Mouse (Mus musculus) adrenal gland, postnatal 25 days (tissue): Measurements from ENCODE around the gene Krt2. TPM values are rescaled to one million over a fixed set of nuclear protein-coding genes. Genes with fewer than 3 reads are reported as not detected.

Source experiments
- DNase-seq: peaks from one replicate; pipeline ENCODE4 v3.0.0; 2021; ENCODE audit warnings: mixed read lengths
- long read RNA-seq: library from polyadenylated mRNA; stranded (forward); transcript quantifications from one replicate; pipeline ENCODE4 v2.0.0, GENCODE M21; 2021
- total RNA-seq: library from RNA; stranded (reverse); gene quantifications from 2 replicates; pipeline ENCODE4 v1.2.3, GENCODE M21; 2021

Krt2 gene
- not detected in 2 replicates for total RNA-seq
- long read RNA-seq = 0 reads

DNA sequence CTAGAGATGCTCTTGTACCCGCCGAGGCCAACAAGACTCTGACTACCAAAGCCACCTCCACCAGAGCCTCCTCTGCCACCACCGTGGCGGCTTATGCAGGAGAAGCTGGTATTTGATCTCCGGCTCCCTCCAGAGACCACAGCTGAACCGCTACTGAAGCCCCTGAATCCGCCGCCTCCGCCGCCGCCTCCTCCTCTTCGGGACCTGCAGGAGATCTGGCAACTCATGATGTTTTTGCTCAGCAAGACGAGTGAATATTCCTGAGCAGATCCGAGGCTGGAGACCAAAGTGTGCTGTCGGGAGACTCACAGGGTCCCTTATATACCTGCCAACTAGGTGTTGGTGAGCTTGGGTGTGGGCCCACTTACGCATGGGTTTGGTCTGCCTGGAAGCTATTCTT, at the start of gene Krt2:
TSS of gene Krt2 (minus strand) at position 295 of the 400 bp plus-strand sequence.
- DNase-seq = no peak

DNA sequence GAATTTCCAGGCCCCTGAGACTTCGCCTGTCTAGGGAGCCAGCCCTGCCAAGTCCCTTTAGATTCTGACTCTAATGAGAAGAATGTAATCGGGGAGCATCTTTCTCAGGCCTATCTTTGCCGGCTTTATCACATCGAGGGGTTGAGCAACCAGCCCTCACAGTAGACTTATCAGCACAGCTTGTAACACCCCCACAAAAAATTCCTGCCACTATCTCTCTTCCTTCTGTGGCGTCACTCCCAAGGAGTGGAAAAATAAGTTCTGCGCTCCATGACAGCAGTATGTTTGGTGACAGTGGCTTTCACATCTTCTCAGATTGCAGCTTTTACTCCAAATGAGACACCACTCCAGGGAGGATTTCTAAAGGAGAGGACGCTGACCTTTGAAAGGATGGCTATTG, 48.8 kb upstream of the Krt2 start:
- DNase-seq = no peak

DNA sequence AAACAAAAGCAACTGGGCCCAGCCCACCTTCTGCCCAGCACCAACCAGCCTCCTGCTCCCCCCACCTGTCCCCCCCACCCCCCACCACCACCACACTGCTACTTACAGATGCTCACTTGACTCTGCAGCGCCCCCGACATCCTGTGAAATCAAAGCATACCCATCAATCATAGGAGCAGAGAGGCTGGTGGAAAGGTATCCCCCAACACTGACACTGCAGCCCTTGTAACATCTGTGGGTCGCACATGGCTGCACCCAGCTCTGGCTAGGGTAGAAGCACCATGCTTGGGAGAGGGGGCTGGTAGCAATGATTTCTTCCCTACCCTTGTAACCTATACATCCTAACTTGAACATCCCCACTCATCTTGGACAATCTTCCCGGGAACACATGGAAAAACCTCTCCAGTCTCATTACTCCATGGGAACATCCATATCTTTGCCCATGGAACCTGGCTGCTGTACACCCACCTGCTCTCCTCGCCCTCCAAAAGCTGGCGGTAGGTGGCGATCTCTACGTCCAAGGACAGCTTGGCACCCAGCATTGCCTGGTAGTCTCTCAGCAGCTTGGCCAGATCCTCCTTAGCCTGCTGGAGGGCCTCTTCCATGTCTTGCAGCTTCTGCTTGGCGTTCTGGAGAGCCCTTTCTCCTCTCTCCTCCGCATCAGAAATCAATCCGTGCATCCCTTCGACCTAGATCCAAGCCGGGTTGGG, 42.6 kb upstream of the Krt2 start:
- no peak for DNase-seq

DNA sequence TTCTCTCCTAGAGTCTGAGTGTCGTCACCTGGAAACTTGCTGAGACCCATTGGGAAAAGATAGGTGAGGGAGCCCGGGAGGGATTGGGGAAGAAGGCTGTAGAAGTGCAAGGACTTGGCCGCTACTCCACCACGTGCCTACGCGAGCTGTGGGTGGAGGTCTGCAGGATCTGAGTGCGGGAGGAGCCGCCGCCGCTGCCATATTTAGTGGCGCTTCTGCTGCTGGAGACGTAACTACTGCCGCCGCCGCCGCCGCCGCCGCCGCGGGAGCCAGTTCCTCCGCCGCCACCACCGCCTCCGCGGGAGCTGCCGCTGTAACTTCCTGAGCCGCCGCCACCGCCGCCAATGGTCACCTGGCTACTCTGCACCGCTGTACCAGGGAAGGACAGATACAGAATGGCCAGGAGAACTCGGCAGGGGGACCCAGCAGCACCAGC, 41.8 kb upstream of the Krt2 start:
- peak; percentile 56 for DNase-seq

DNA sequence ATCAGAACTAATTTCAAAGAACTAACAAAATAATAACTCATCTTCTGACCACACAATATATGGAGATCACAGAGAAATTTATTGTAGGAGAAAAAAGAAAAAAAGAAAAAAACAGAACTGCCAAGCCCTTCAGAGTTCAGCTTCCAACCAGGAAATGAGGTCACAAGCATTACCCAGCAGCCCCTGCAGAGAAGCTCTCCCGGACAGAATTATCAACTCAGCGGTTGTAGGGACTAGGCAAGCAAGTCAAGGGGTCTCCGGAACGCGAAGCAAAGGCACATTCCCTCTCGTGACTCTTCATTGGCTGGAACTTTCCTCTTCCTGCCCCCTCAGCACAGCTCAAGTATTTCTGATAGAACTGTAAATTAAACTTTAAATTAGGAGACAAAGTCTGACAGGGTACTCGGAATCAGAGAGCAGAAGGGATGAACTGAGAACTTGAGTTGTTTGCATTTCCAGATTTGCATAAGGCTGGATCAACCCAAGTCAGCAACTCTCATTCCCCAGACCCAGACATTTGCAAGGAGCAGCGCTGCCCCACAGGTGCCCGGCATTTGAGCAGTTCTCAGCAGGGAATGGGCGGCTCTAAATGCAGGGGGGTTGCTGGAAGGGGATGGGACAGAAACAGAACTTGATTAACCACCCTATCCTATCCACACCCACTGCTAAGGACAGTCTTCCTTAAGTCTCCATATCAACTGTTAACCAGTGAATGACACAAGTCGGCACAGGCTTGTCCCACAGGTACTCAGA, 40.9 kb upstream of the Krt2 start:
- no peak for DNase-seq

DNA sequence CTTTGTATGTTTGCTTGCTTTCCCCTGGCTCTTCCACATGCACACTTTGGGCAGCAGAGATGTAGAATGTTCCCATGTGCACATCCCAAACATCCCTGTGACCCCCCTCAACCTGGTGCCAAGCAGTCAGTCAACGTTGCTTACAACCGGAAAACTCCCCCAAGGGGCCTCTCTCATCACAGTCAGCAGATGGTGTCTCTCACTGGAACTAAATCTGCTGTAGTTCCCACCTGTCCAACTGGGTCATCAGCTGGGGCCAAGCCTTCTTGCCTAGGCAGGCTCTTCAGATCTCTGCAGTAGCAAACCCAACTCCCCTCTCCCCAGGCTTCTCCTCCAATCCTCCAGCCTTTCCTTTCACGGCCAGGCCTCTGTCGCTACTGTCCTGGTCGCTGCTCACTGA, 38.7 kb upstream of the Krt2 start:
- no peak for DNase-seq

DNA sequence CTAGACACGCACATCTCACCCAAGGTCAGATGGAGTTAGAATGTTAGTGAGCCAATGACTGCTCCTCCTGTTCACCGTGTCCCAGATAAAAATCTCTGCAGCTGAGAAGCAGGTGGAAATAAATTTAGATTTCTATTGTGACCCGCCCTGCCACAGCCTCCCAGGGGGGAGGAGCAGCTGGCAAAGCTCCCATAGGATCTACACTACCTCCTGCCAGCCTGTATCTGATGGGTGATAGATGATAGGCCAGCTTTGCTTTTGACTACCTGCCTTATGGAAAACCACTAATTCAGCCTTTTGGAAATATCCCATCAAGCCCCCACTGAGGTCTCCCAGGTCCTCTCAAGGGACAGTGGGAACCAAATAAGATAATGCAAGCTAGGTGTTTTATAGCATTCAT, 37.8 kb upstream of the Krt2 start:
- no peak for DNase-seq

DNA sequence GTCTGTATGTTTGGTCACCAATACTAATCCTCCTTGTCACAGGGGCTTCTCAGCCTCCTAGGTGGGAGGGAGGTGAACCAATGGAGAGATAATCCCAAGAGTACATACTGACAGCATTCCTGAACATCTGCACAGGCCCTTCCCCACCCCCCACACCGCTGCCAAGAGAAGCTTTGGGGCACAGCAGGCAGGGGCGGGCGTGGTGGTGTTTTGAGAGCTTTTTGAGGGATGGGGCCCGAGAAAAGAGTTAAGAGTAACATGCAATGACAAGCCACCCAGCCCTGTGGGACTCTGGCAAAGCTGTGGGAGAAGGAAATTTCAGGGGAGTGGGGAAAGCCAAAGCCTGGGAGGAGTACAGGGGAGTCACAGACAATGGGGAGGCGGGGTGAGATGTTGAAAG, 36.3 kb upstream of the Krt2 start:
- DNase-seq = no peak

DNA sequence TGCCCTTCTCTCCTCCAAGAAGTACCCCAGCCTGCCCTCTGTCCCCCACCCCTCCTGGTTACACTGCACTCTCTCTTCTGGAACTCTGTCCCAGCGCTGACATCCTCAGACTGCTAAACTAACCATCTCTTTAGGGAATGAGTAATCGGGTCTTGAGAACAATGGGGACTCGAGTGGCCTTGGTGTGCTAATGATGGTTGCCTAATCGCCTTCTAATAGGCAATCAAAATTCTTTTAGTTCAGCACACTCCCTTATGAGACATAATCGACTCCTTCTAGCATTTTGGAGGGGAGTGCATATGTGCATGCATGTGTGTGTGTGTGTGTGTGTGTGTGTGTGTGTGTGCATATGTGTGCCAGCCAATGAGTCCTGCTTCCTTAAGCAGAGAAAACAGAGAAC, 34.6 kb upstream of the Krt2 start:
- no peak for DNase-seq

DNA sequence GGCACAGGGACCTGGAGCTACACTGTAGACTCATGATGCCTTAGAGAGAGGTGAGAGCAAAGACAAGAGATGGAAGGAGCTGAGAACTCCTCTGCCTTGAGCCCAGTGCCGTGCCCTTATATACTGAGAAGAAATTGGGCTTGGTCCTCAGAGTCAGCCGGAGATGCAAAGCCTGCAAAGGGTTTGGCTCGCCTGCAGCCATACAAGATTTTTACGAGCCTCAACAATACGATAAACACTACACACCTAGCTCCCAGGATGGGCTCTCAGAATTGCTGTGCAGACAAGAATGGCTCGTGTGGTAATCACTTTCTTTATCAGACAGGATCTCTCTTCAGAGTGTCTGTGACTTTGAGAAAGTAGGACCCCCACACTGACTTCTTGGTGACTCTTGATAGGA, 32.7 kb upstream of the Krt2 start, which contains the start of gene Krt1:
TSS of gene Krt1 (minus strand) at position 101 of the 400 bp plus-strand sequence.
- DNase-seq = no peak

DNA sequence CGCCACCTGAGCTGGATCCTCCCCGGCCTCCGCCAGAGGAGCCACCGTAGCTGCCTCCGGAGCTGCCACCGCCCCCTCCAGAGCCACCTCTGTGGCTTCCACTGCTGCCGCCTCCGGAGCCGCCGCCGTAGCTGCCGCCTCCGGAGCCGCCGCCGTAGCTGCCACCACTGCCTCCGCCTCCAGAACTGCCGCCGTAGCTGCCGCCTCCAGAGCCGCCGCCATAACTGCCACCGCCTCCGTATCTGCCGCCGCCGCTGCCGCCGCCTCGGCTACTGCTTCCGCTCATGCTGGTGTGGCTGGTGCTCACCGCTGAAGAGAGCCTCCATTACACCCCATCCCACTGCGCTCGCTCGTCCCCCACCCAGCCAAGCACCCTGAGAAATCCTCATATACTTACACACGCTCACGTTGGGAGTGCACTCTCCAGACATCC, 28.0 kb upstream of the Krt2 start:
- DNase-seq = peak; percentile 60

DNA sequence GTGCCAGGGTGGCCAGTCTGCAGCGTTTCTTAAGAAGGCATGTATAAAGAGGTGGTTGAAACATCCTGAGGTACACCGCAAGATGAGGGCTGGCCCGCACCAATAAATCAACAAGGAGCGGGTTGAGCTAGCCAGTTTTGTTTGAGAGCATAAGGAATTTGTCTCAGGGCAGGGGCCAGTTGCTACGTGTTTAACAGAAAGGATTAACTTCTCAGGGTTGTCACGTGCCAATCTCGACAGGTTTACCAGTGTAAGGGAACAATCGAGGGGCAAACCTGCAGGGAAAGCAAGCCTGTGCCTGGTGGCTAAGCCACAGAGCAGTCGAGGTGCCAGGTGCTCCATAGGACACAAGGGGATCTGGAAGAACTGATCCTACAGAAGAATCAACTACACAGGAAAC, 25.2 kb upstream of the Krt2 start:
- no peak for DNase-seq

DNA sequence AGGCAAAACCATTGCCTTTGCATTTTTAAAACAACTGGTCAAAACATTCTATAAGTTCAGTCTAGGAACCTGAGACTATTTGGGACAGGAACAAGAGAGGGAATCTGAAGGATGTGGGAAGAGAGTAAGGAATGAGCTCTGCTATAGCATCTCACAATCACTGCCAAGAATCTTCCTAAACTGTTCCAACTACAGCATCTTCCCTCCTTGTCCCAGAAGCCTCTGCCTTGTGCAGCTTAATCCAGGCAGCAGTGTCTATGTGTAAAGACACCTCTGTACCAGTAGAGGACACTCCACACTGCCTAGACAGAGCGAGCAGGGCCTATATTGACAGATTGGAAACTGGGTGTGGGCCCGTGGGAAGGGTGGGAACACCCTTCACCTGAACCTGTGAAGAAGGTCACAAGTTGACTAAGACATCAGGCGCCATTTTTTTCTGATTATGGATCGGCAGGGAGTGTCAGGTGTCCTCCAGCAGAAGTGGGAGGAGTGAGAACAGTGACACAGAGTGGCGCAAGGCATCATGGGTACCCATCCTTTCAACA, 16.9 kb upstream of the Krt2 start:
- DNase-seq = no peak

DNA sequence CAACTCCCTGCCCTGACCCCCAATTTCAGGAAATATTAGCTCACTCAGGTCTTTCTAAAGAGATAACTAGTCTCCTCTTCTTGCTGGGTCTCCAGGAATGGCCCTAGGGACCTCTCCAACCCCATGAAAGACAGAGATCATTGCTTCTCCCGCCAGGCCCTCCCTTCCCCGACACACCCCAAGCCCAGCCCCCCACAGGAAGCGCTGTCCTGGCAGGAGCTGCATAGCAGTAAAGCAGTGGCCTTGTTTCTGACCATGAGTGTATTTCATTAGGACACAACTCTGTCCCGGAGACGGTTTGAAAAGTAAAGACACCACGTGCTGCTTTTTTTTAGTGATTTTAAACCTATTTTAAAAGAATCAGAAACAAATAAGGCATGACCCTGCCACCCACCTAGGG, 15.2 kb upstream of the Krt2 start:
- DNase-seq = peak; percentile 54

DNA sequence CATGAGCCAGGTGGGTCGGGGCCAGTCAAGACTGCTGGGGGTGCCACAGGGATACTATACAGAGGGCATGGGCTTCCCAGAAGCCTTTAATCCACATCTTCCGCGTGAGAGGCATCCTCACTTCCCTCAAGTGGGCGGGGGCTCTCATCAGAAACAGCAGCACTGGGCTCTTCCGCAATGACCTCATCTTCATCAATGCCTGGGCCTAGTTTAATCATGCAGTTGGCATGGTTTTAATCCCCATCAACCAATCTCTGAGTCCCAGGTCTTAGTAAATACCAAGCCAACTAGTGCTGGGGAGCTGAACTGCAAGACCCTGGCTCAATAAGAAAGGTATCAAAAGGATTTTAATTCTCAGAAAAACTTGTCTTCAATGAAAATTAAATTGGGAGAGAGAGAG, 11.5 kb upstream of the Krt2 start:
- no peak for DNase-seq

DNA sequence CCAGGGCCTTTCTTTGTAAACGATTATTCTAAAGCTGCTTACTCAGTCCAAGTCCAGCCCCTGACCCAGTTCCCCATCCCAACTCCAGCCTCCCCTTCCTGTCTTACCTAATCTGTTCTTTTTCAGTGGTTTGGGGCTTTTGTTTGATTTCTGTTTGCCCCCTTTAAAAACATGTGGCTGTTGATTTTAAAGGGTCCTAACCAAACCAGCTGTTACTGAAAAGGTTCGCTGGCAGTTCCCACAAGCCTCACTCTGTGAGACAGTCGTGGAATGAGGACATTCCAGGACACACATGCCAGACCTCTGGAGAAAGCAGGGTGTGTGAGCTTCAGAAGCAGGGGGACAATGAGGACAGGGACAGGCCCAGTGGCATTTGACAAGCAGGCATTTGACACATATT, 3.8 kb upstream of the Krt2 start:
- DNase-seq = no peak

DNA sequence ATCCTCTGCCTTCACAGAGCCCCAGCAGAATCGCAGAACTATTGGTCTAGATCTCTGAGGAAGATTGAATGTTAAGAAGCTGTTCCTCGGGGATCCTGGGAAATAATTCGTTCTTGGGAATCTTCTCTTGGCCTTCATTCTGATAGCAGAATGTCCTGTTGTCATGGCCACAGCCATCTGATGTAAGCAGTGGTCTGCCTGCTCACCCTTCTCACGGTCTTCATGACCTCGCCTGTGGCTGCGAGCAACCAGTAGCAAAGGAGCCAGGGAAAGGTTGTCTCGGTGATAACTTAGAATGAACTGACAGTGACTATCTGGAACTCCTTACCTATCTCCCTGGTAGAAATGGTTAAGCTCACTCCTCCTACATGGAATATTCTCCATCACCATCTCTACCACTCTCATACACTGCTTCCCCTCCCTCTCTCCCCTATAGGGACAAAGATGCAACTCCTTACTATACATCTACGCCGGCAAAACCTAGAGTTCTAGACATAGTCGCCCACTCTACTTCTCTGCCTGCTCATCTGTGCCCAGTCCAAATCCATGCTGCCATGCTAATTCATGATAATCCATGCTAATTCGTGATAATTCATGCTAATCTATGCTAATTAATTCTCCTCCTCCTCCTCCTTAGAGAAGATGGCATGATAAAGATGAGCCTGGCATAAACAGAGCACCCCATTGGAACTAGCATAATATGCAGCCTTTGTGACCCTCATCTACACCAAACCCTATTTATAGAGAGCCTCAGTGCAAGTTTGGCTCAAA, 14.7 kb downstream of the Krt2 start:
- no peak for DNase-seq

DNA sequence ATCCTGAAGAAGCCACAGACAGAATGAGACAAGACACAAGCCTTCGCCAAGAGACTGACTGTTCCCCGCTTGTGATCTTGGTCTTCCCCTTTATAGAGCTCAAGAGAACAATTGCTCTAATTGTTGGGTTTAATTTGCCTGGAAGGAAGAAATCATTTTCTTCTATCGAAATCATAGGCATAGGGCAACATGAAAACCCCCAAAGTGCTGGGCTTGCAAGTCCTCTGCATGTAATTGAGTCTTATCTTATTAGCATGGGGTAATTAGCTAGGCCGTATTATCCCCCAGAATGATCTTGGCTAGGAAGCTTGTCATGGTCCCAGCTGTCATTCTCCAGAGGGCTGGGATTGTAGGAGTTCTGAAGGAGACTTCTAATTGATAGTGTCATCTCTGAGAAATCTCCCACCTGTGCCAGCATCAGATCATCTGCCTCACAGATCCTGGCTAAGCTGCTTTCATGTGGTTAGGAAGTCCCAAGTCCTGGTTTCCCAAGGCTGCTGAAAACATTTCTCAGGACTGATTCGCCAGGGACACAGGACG, 15.6 kb downstream of the Krt2 start, which contains the start of gene Krt73:
TSS of gene Krt73 (minus strand) at position 51 of the 540 bp plus-strand sequence.
- DNase-seq = no peak

DNA sequence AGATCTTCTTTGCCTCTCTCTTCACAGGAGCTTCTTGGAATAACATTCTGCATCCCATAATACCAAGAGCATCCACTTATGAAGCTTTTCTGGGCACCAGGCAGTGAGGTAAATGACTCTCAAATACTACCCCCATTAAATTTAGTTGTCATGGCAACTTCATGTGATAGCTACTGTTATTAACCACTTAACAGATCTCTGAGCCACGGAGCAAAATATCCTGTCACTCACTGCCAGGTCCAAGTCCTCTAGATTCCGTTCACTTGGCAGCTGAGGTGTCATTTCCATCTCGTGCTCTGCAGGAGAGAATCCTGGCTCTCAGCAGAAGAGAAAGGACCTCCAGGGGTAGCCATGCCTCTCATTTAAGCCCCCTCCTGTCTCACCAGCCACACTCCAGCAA, 27.1 kb downstream of the Krt2 start:
- no peak for DNase-seq

DNA sequence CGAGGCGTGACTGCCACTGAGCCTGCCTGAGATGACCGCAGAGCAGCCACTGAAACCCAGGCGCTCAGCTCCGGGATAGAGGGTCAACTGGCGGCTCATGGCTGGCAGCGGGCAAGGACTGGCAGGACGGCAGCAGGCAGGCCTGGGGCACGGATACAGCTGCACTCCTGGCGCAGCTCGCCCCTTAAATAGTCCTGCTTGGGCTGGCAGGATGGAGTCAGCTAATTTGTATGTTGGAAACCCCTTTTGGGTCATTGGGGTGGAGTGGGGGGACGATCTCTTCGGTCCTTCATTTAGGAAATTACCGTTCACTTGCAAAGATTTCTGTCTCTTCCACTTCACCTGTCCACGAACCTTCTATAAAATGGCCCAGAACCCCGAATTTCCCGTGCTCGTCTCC, 31.6 kb downstream of the Krt2 start, which contains the start of gene Krt72:
TSS of gene Krt72 (minus strand) at position 101 of the 400 bp plus-strand sequence.
- no peak for DNase-seq

DNA sequence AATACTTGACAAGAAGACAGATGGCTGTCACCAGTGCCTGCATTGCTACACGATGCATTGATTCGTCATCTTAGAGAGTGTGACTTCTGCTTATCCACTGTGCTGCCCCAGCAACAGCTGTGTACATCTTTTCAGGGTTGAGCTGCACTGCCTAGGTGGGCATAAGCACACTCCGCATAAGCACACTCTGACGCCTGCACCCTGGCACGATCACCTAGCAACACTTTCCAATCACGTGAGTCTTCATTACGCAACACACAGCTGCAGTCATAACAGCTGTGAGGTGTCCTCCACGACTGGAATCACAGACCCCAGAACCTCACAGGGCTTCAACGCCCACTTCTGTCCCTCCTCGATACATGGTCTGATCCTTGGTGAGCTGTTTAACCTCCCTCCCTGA, 44.5 kb downstream of the Krt2 start:
- DNase-seq = no peak

DNA sequence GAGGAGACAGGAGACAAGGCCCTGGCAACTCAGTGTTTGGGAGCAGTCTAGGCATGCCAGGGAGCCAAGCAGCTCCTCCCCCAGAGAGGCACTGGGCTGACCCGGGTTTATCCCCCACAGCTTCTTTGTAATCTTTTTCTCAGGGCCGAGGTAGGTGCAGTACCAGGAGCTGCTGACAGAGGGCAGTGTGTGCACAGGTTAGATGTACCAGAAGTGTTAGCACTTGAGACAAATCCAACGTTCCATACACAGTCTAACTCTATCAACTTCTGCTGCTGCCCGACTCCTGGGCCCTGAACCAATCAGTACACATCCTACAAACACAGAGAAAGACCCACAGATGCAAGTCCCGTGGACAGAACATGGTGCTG, 45.3 kb downstream of the Krt2 start:
- peak; percentile 82 for DNase-seq
